Mouse (Mus musculus) ES-E14 (cell line): ENCODE data around the gene Myrf. TPM values are rescaled to one million over a fixed set of nuclear protein-coding genes. Genes with fewer than 3 reads are reported as not detected.

Experiments used
- DNase-seq: peaks from one replicate; pipeline ENCODE4 v3.0.0-alpha.2; 2013; ENCODE audit warnings: low read depth, low spot score
- H3K27ac ChIP-seq: 2 replicates; pipeline ENCODE4 v1.5.1; 2012; ENCODE audit warnings: low read depth, mild to moderate bottlenecking, low read length, moderate library complexity, mixed read lengths; ENCODE audit not compliant: poor library complexity, insufficient read depth, severe bottlenecking
- H3K36me3 ChIP-seq: 2 replicates; pipeline ENCODE4 v1.6.1; 2012; ENCODE audit warnings: mild to moderate bottlenecking, low read length, moderate library complexity, mixed read lengths; ENCODE audit not compliant: control insufficient read depth, poor library complexity, insufficient read depth, severe bottlenecking
- H3K4me1 ChIP-seq, 2 experiments: fragments of 150-350 bp in 1 of 2; sonication (generic) in 1 of 2; 2 replicates each; pipeline ENCODE4 v1.6.1; 2012; ENCODE audit warnings: low read length in 2 of 2, mild to moderate bottlenecking in 1 of 2, mixed read lengths in 1 of 2; ENCODE audit not compliant: control insufficient read depth in 2 of 2, insufficient read depth in 2 of 2, poor library complexity in 1 of 2
- H3K4me3 ChIP-seq, 2 experiments: fragments of 150-350 bp in 1 of 2; sonication (generic) in 1 of 2; 2 replicates each; pipeline ENCODE4 v1.5.1; 2012; ENCODE audit warnings: low read length in 2 of 2, low read depth in 1 of 2, mild to moderate bottlenecking in 1 of 2, mixed read lengths in 1 of 2; ENCODE audit not compliant: insufficient read depth in 1 of 2, poor library complexity in 1 of 2, severe bottlenecking in 1 of 2
- H3K9ac ChIP-seq: 2 replicates; pipeline ENCODE4 v1.6.1; 2012; ENCODE audit warnings: low read depth, mild to moderate bottlenecking, low read length, mixed read lengths; ENCODE audit not compliant: poor library complexity, insufficient read depth, severe bottlenecking
- H3K9me3 ChIP-seq: fragments of 150-350 bp; sonication (generic); 2 replicates; pipeline ENCODE4 v1.6.1; 2012; ENCODE audit warnings: low read depth, mild to moderate bottlenecking, low read length; ENCODE audit not compliant: control insufficient read depth, insufficient read depth
- CHD2 ChIP-seq: IDR thresholded peaks from 2 replicates; pipeline ENCODE4 v1.6.1; 2014; ENCODE audit warnings: mild to moderate bottlenecking, low read depth, low read length, inconsistent platforms
- HCFC1 ChIP-seq: IDR thresholded peaks from 2 replicates; pipeline ENCODE4 v1.6.1; 2012; ENCODE audit warnings: low read length, inconsistent platforms, borderline replicate concordance; ENCODE audit not compliant: insufficient read depth
- MAFK ChIP-seq: IDR thresholded peaks from 2 replicates; pipeline ENCODE4 v1.6.1; 2014; ENCODE audit warnings: mild to moderate bottlenecking, low read depth, low read length, inconsistent platforms; ENCODE audit not compliant: insufficient read depth
- ZC3H11A ChIP-seq: IDR thresholded peaks from 2 replicates; pipeline ENCODE4 v1.6.1; 2012; ENCODE audit warnings: low read depth, mild to moderate bottlenecking, inconsistent platforms, low read length, borderline replicate concordance
- ZNF384 ChIP-seq: IDR thresholded peaks from 2 replicates; pipeline ENCODE4 v1.6.1; 2012; ENCODE audit warnings: low read depth, low read length, inconsistent platforms
- in situ Hi-C, 2 experiments: fragments of 600-800 bp; cut with MboI; formaldehyde crosslinking; loops; one replicate each; pipeline ENCODE4 v1.15.1; 2025; ENCODE audit warnings: low sequenced_read_pairs in 2 of 2, inconsistent platforms in 1 of 2; ENCODE audit not compliant: unreplicated experiment in 2 of 2
- total RNA-seq: library from RNA; depleted of rRNA; stranded (reverse); fragments of 300-350 nt; gene quantifications from 2 replicates; pipeline ENCODE4 v1.2.3, GENCODE M21; 2012

The Myrf gene
- total RNA-seq, 1 experiment: 35.9 TPM

GRCm38 (mm10) chr19:10203848-10204615 lies 36.5 kb downstream of the Myrf start, which contains the start of the genes Tmem258 and Fen1:
Gene Tmem258, plus strand, starts transcription at chr19:10204014.
Gene Fen1, minus strand, starts transcription at chr19:10204169.
- H3K27ac ChIP-seq: peak within 1 kb of the TSS; percentile 89
- DNase-seq: peak; percentile 75
- peaks cover 43% of the 10 kb centered on the region for H3K36me3 ChIP-seq
- no peaks in the 10 kb centered on the region; a peak in 2 of 4 replicates for H3K4me1 ChIP-seq
- peak within 1 kb of the TSS; percentile 99 for H3K9ac ChIP-seq
- no peaks in the 10 kb centered on the region for H3K9me3 ChIP-seq
- H3K4me3 ChIP-seq: peak within 1 kb of the TSS; percentile 70 to 95
- TF ChIP-seq CHD2 (no peak), HCFC1 (peak; percentile 96)
- in situ Hi-C loops: no loop called here

GRCm38 (mm10) chr19:10203146-10203847 lies 37.3 kb downstream of the Myrf start:
- Histone ChIP-seq H3K4me1 (no peaks in the 10 kb centered on the region; a peak in 1 of 4 replicates), H3K4me3 (peak overlapping the region; percentile 70 to 95), H3K36me3 (peaks cover 37% of the 10 kb centered on the region), H3K27ac (peak overlapping the region; percentile 89), H3K9ac (peak overlapping the region; percentile 99), H3K9me3 (no peaks in the 10 kb centered on the region)
- TF ChIP-seq ZC3H11A: no peak
- TF ChIP-seq CHD2: no peak
- TF ChIP-seq ZNF384: no peak
- no peak for TF ChIP-seq HCFC1
- no peak for TF ChIP-seq MAFK
- DNase-seq: no peak
- in situ Hi-C loops: no loop called here

GRCm38 (mm10) chr19:10198723-10199122 lies 41.8 kb downstream of the Myrf start:
- Histone ChIP-seq H3K9ac (no peak overlapping the region), H3K27ac (no peak overlapping the region), H3K4me3 (no peak overlapping the region), H3K4me1 (peaks cover 0 to 2% of the 10 kb centered on the region in 2 experiments; a peak in 1 of 4 replicates), H3K9me3 (no peaks in the 10 kb centered on the region), H3K36me3 (peaks cover 37% of the 10 kb centered on the region)
- no peak for TF ChIP-seq CHD2
- TF ChIP-seq ZC3H11A: peak; percentile 54
- DNase-seq: peak; percentile 80
- in situ Hi-C loops: no loop called here

- H3K4me3 ChIP-seq: no peak overlapping the region
- H3K27ac ChIP-seq: no peak overlapping the region
- in situ Hi-C loops: no loop called here
- peaks cover 0 to 2% of the 10 kb centered on the region in 2 experiments; a peak in 1 of 4 replicates for H3K4me1 ChIP-seq
- TF ChIP-seq MAFK (no peak), HCFC1 (no peak), ZC3H11A (no peak), CHD2 (no peak), ZNF384 (no peak)
- H3K9me3 ChIP-seq: no peaks in the 10 kb centered on the region
- peaks cover 41% of the 10 kb centered on the region for H3K36me3 ChIP-seq
- H3K9ac ChIP-seq: no peak overlapping the region
- DNase-seq: no peak
Measured at GRCm38 (mm10) chr19:10198286-10198685, 42.3 kb downstream of the Myrf start.
